Mouse (Mus musculus): Measurements from ENCODE around the gene Gm8265.
"Not testable (repeated sequence)": the region's sequence is repeated elsewhere in the genome, so short reads cannot be mapped to it uniquely, and the experiment has no call there.

The Gm8265 gene

GRCm38 (mm10) chr14:5632928-5633327 is at the start of gene Gm8265:
Gm8265 (minus strand) TSS chr14:5633028.
- not testable (repeated sequence) for DNase-seq (ENCODE audit: low spot score in 2 of 2)
